Mouse (Mus musculus): Measurements from ENCODE around the gene Olfr488.

DNA sequence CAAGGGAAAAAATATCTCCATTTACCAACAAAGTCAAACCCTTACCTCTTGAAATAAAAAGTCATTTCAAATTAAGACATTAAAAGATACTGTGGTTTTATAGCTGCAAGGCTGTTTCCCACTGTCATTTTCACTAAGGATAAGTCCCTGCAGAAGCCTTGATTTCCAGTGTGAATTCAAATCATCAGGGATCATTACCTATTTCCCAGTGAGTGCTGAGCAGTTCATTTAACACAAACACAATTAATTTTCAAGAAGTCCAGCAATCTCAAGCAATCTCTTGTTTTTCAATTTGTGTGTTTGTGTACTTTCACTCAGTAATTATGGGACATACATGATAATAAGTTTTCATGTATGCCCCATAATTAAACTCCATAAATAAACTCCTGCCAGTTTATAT, at the start of gene Olfr488:
- TF ChIP-seq TCF3 (IDR thresholded peaks at IDR 0.05; ENCODE audit: insufficient read length, low read depth) (no peak), USF1 (IDR thresholded peaks at IDR 0.05; ENCODE audit: low read depth) (no peak), POLR2A (IDR thresholded peaks at IDR 0.05; ENCODE audit: insufficient read length, low read depth) (no peak), TCF12 (IDR thresholded peaks at IDR 0.05; ENCODE audit: insufficient read depth, poor library complexity, severe bottlenecking) (no peak), E2F4 (IDR thresholded peaks at IDR 0.05; ENCODE audit: insufficient read depth) (no peak), MYOG (IDR thresholded peaks at IDR 0.05; ENCODE audit: control insufficient read depth in 1 of 3, insufficient read depth in 1 of 3, insufficient read length in 2 of 3, low read depth in 2 of 3) (no peak), POLR2AphosphoS2 (IDR thresholded peaks at IDR 0.05; ENCODE audit: insufficient read length, low read depth) (no peak), REST (IDR thresholded peaks at IDR 0.05; ENCODE audit: insufficient read depth, insufficient read length) (no peak), MAX (IDR thresholded peaks at IDR 0.05; ENCODE audit: low read depth) (no peak), MYOD1 (IDR thresholded peaks at IDR 0.05; ENCODE audit: control insufficient read depth in 1 of 3, insufficient read length in 2 of 3, low read depth in 2 of 3) (no peak)

Data from myocyte (in vitro differentiated cells).